Mouse (Mus musculus) adrenal gland, postnatal 10 days (tissue): ENCODE measurements around the gene Ltbr. TPM values are rescaled to one million over a fixed set of nuclear protein-coding genes. Genes with fewer than 3 reads are reported as not detected.
A peak's percentile ranks its signal among the peaks of the same experiment; 100 is the strongest.
"Not testable (repeated sequence)": the region's sequence is repeated elsewhere in the genome, so short reads cannot be mapped to it uniquely, and the experiment has no call there.

ENCODE experiments used
- DNase-seq: peaks from one replicate; pipeline ENCODE4 v3.0.0; 2021; ENCODE audit warnings: mixed read lengths
- total RNA-seq, 2 experiments: library from RNA; stranded (reverse); gene quantifications; 2 replicates each; pipeline ENCODE4 v1.2.3; 2021

Gene Ltbr
- total RNA-seq, 2 experiments from 2014 or later = 64.5 to 70.3 TPM

DNA sequence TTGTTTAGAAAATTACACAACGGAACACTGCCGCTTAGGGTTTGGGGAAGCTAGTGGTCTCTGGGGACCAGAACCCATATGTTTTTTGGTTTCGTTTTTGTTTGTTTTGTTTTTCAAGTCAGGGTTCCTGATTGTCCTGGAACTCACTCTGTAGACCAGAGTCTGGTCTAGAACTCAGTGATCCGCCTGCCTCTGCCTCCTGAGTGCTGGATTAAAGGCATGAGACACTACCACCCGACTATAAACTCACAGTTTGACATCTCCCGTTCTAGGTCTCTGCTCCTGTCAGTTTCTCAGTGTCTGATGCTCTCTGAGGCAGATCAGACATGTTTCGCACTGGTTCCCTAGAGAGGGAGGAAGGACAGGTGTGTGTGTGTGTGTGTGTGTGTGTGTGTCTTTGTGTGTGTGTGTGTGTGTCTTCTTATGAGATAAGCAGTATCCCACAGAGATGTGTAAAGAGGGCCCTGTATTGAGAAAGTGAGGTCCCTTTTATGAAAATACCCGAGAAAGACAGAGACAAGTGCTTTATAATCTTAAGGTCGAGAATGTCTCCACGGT lies 41.4 kb downstream of the Ltbr start:
- no peak for DNase-seq

DNA sequence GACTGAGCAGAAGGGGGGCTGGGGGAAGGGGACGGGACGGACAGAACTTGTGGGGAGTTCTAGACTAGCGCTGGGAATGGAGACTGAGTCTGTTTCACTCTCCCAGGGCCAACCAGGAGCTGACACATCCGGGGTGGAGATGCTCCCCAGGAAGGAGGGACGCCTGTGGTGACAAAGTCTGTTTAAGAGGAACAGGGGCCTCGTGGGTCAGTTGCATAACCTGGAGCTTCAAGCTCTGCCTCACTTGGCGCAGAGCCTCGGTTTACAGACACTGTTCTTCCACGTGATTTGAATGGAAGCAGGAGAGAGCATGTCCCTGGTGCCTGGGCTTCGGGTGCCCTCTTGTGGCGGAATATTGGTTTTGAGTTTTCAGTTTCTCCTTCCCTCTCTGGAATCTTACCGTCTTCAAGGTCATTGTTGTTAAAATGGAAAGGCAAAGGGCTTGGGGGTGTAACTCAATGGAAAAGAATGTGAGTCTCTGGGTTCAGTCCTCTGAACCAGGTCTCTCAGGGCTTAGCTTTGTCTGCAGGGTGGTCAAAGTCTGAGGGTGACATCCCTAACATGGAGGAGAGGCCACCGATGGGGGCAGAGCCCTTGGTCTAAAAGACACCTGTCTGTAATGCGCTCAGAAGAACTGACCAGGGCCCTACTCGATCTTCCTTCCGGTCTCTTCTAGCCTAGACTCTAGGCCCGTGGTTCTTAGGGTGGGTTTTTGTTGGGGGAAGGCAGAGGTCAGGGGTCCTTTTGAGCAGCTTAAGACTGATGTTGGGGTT lies 42.0 kb downstream of the Ltbr start:
- DNase-seq = peak; percentile 94

DNA sequence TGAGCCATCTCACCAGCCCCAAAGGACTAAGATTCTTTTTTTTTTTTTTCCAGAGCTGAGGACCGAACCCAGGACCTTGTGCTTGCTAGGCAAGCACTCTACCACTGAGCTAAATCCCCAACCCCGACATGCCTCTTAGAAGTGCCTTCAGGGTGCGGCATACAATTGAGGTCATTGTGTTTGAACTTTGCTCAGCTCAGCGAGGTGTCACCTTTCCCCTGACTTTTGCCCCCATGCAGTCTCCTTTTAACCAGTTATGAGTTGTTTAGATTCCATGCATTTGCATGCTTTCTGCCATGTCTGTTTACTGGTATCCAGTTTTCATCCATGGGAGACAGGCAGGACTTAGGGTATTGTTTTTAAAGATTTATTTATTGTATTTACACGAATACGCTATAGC lies 44.9 kb downstream of the Ltbr start:
- no peak for DNase-seq

DNA sequence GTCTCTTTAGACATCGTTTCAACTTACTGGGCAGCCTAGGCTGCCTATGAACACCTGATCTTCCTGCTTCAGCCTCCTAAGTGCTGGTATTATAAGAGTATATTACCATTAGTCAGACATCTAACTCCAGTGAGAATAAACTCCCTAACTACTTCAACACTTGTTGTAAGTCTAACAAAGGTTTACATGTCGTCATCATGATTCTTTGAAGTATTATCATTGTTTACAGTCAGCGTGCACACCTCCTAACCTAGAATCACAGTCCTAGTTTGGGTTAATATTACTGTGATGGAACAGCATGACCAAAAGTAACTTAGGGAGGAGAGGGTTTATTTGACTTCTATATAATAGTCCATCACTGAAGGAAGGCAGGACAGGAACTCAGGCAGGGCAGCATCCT lies 46.2 kb downstream of the Ltbr start:
- DNase-seq = no peak

DNA sequence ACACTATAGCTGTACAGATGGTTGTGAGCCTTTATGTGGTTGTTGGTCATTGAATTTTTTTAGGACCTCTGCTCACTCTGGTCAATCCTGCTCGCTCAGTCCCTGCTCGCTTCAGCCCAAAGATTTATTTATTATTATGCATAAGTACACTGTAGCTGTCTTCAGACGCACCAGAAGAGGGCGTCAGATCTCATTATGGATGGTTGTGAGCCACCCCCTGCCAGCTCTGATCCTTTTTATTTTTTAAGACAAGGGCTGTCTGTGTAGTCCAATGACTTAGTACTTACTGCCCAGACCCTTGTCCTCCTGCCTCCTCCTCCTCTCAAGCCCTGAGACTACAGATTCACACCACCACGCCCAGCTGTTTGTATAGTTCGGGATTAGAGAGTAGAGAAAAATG lies 47.1 kb downstream of the Ltbr start:
- not testable (repeated sequence) for DNase-seq

DNA sequence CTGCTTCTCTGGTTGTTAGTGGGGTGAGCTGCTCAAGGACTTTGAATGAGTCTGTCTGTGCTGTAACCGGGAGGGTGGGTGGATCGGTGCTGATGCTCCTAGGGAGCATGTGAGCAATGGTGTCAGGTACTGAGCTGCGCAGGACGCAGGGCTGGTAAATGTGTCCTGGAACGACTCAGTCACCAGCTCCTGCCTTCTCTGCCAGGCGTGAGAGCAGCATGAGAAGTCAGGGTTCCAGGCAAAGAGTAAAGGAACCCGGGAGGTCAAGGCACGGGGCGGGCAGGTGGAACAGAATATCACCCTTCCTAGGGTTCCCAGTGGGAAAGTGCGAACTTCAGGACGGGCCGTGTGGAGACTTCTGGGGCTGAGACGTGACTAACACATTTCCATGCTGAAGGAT lies 47.6 kb downstream of the Ltbr start:
- DNase-seq = no peak

DNA sequence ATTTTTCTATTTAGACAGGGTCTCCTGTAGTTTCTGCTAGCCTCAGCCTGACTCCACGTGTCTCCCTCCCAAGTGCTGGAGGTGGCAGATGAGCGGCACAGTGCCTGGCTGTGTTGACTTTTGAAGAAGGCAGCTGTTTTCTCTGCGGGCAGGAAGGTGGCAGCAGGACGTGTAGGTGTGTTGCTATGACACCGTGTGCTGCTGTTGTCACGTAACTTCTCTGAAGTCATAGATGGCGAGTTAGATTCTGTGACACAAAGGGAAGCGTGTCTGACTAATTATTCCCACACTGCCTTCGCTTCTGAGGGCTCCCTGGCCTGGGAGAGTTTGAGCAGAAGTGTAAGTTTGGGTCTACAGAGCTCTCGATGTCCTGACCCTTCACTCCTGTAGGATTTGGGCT lies 48.4 kb downstream of the Ltbr start:
- no peak for DNase-seq

DNA sequence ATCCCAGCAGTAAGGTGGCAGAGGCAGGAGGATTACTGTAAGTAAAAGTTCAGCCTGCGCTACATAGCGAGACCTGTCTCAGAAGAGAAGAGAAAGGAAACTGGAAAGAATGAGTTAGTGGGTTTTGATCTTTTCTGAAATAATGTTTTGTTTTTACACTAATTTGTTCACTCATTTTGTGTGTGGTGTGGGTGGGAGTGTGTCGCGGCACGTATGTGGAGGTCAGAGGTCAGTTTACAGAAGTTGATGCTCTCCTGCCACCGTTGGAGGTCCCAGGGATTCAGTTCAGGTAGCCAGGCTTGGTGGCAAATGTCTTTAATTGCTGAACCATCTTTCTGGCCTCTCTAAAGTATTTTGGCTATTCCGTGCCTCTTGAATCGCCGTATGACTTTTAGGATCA lies 49.5 kb downstream of the Ltbr start:
- DNase-seq = no peak

DNA sequence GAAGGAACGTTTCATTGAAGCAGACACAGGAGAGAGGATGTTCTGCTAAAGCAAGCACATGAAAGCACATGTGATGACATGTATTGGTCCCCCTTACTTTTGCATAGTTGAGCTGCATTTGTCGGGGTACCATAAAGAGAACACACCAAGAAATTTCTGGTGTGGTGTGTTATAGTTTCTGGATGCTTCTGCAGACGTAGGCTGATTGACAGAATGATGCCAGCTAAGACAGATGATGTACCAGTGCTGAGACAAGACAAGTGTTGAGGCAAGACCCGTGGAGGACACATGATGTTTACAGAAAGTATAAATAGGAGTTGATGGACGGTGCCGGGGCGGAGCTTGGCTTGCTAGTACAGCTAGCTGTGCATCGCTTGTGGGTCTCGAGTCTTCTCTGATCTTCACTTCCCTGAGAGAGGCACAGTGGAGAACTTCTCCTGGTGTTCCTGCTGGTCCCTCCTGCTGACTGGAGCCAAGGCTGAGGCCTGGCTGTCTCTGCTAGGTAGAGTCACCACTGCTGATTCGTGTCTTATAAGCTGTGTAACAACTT lies 53.6 kb downstream of the Ltbr start:
- DNase-seq = no peak

Other genes with a start within 250 kb of the Ltbr start
- gene Lpar5, start 246.0 kb downstream of the Ltbr start, total RNA-seq = 1 to 10 TPM in 1 of 2 experiments, under 1 TPM in 1; 0.90 to 1.4 TPM
- gene Chd4, start 217.9 kb downstream of the Ltbr start, total RNA-seq = 100 to 1,000 TPM; 156 to 198 TPM
- 10 to 100 TPM; 36.7 to 42.2 TPM for gene Nop2, start 182.0 kb downstream of the Ltbr start, total RNA-seq
- gene Iffo1, start 168.6 kb downstream of the Ltbr start, total RNA-seq = 10 to 100 TPM; 16.7 to 30.1 TPM
- 1,000 to 10,000 TPM; 1,844 to 1,863 TPM for gene Gapdh, start 147.4 kb downstream of the Ltbr start, total RNA-seq
- gene Ncapd2, start 122.2 kb downstream of the Ltbr start, total RNA-seq = 10 to 100 TPM; 46.9 to 62.7 TPM
- gene Mrpl51, start 122.1 kb downstream of the Ltbr start, total RNA-seq = 100 to 1,000 TPM; 250 to 274 TPM
- 10 to 100 TPM; 16.4 to 32.8 TPM for gene Vamp1, start 98.3 kb downstream of the Ltbr start, total RNA-seq
- 10 to 100 TPM; 13.0 to 13.4 TPM for gene Tapbpl, start 82.0 kb downstream of the Ltbr start, total RNA-seq
- gene Cd27, start 76.9 kb downstream of the Ltbr start, total RNA-seq = 1 to 10 TPM; 1.9 to 2.2 TPM
- not detected for gene Tuba3a, start 27.8 kb downstream of the Ltbr start, total RNA-seq
- 1 to 10 TPM in 1 of 2 experiments, under 1 TPM in 1; 0.84 to 1.2 TPM for gene Scnn1a, start 6.8 kb upstream of the Ltbr start, total RNA-seq
- 100 to 1,000 TPM; 168 to 190 TPM for gene Tnfrsf1a, start 35.5 kb upstream of the Ltbr start, total RNA-seq
- under 1 TPM; 0.69 to 0.82 TPM for gene Plekhg6, start 66.9 kb upstream of the Ltbr start, total RNA-seq
- gene Cd9, start 180.9 kb upstream of the Ltbr start, total RNA-seq = 100 to 1,000 TPM; 120 TPM
- gene Vwf, start 232.9 kb upstream of the Ltbr start, total RNA-seq = 10 to 100 TPM; 22.4 to 25.2 TPM